In genomic region chr3:58300213-58300612, GRCm38 (mm10) we compare ENCODE assay signal across 23 mouse cellular contexts.
DNase-seq lines count a peak whose midpoint lies in the region; ATAC-seq and TF ChIP-seq lines count a peak whose summit lies in the region.
"Had no signal": no experiment of that assay in that cellular context is flagged by ENCODE, and none has a peak within 500 bp of the region (broad histone marks: within the 10 kb centered on the region; RNA-seq: fewer than 3 reads in every experiment).

No protein-coding gene starts in this region.

- no peak for TF ChIP-seq RAD21 in CH12.LX (IDR thresholded peaks at IDR 0.05; ENCODE audit: low read depth, low read length)

- DNase-seq in liver, adult 2 months (ENCODE audit: extremely low read depth, low read depth, low spot score): peak; percentile 19
- no peak for DNase-seq in liver
- DNase-seq in liver, postnatal 0 days: no peak
- no peak for DNase-seq in liver, embryonic 11.5 days (ENCODE audit: low spot score)
- no peak for DNase-seq in CH12.LX (ENCODE audit: extremely low read depth)
- DNase-seq in adipocyte (ENCODE audit: low spot score): peak; percentile 22
- DNase-seq in spleen, postnatal 14 days (ENCODE audit: low spot score in 2 of 2): no peak
- DNase-seq: adrenal gland, adult 2 months; adrenal gland, adult 8-10 months; adrenal gland, postnatal 10 days; adrenal gland, postnatal 14 days; adrenal gland, postnatal 25 days; adrenal gland, postnatal 36 days; B cell, adult 2 months; cerebellum, adult 11 months; cerebellum, adult 11-12 months; cerebellum, adult 18-20 months; cerebellum, adult 2 months had no signal

- H3K4me2 ChIP-seq in liver, postnatal 0 days (ENCODE audit: low read depth, low read length): no peak overlapping the region
- H3K4me2 ChIP-seq in liver, embryonic 11.5 days: no peak overlapping the region
- peak overlapping the region; percentile 16 for H3K4me2 ChIP-seq in CH12.LX (ENCODE audit: insufficient read depth, low read depth, poor library complexity, severe bottlenecking)
- no peak overlapping the region for H3K4me2 ChIP-seq in heart, embryonic 12.5 days

- dilution Hi-C loops in CH12.LX (cut with MboI; ENCODE audit: extremely low pct_ligation_motif_present, extremely low pct_unique_long_range_greater_than_20kb, low sequenced_read_pairs): no loop called here

- H3K79me2 ChIP-seq in liver, adult 2 months (ENCODE audit: control insufficient read depth, insufficient read depth, low read length): no peaks in the 10 kb centered on the region
- no peaks in the 10 kb centered on the region for H3K79me2 ChIP-seq in CH12.LX (replicated peaks; ENCODE audit: control insufficient read depth, extremely low read depth, insufficient read depth, poor library complexity, severe bottlenecking)

- no peak for ATAC-seq in liver, postnatal 0 days
- ATAC-seq in liver, embryonic 11.5 days (replicated peaks; ENCODE audit: low FRiP score): no peak
- no peak for ATAC-seq in heart, embryonic 12.5 days (ENCODE audit: insufficient number of reproducible peaks, low FRiP score)
- ATAC-seq: activated CD4-positive, CD25-positive, alpha-beta regulatory T cell, adult 4 months; CD4-positive, CD25-positive, alpha-beta regulatory T cell, adult 4 months had no signal

- in situ Hi-C loops in CH12.LX (cut with MboI; ENCODE audit: low pct_ligation_motif_present, low pct_unique_long_range_greater_than_20kb, low sequenced_read_pairs): no loop called here

- no peaks in the 10 kb centered on the region for H3K27me3 ChIP-seq in liver, adult 2 months (ENCODE audit: control insufficient read depth, insufficient read depth, low read length)
- no peaks in the 10 kb centered on the region for H3K27me3 ChIP-seq in liver, postnatal 0 days (ENCODE audit: insufficient read depth, low read length)
- H3K27me3 ChIP-seq in liver, embryonic 11.5 days (replicated peaks; ENCODE audit: control insufficient read depth, insufficient read depth, low read length): no peaks in the 10 kb centered on the region
- H3K27me3 ChIP-seq in CH12.LX (replicated peaks): no peaks in the 10 kb centered on the region
- no peaks in the 10 kb centered on the region for H3K27me3 ChIP-seq in heart, embryonic 12.5 days (replicated peaks)
- H3K27me3 ChIP-seq: Patski had no signal

- no peak for TF ChIP-seq POLR2A in liver, adult 2 months (IDR thresholded peaks at IDR 0.05; ENCODE audit: extremely low read depth, insufficient read depth, low read length)
- no peak for TF ChIP-seq POLR2A in CH12.LX (IDR thresholded peaks at IDR 0.05; ENCODE audit: low read depth, low read length)

- no peak overlapping the region for H3K9ac ChIP-seq in liver, adult 2 months (ENCODE audit: low read depth, low read length)
- H3K9ac ChIP-seq in liver, postnatal 0 days (replicated peaks): no peak overlapping the region
- H3K9ac ChIP-seq in liver, embryonic 11.5 days (ENCODE audit: low read depth, low read length): no peak overlapping the region
- H3K9ac ChIP-seq in CH12.LX (ENCODE audit: insufficient read depth, low read depth): no peak overlapping the region
- H3K9ac ChIP-seq in heart, embryonic 12.5 days: no peak overlapping the region

- WGBS in liver, adult 2 months: 73% methylated on average over 2 of the region's 2 CpGs
- WGBS in liver, postnatal 0 days (ENCODE audit: insufficient replicate concordance): 54% methylated on average over 2 of the region's 2 CpGs
- WGBS in liver, embryonic 11.5 days: 60% methylated on average over 2 of the region's 2 CpGs
- WGBS in heart, embryonic 12.5 days: 68% methylated on average over 2 of the region's 2 CpGs

- no peak for TF ChIP-seq EP300 in liver, postnatal 0 days (IDR thresholded peaks at IDR 0.05; ENCODE audit: low read depth)
- no peak for TF ChIP-seq EP300 in CH12.LX (IDR thresholded peaks at IDR 0.05; ENCODE audit: low read length)

- H3K36me3 ChIP-seq in liver, adult 2 months (ENCODE audit: control insufficient read depth, insufficient read depth, low read length): no peaks in the 10 kb centered on the region
- no peaks in the 10 kb centered on the region for H3K36me3 ChIP-seq in liver, postnatal 0 days (replicated peaks; ENCODE audit: insufficient read depth, low read length)
- H3K36me3 ChIP-seq in liver, embryonic 11.5 days (ENCODE audit: control insufficient read depth, insufficient read depth, low read length): no peaks in the 10 kb centered on the region
- H3K36me3 ChIP-seq in CH12.LX (replicated peaks in 1 of 2; ENCODE audit: control insufficient read depth in 1 of 2, insufficient read depth in 1 of 2, low read length in 1 of 2): no peaks in the 10 kb centered on the region
- no peaks in the 10 kb centered on the region for H3K36me3 ChIP-seq in heart, embryonic 12.5 days
- H3K36me3 ChIP-seq: G1E had no signal

- peaks cover 7% of the 10 kb centered on the region; the same call in 1 of the 2 replicates for H3K4me1 ChIP-seq in liver, adult 2 months (ENCODE audit: control insufficient read depth, insufficient read depth, low read length)
- H3K4me1 ChIP-seq in liver, postnatal 0 days (ENCODE audit: insufficient read depth): 0 out of 2 replicates have a peak, but pooled peaks cover 2% of the 10 kb centered on the region
- H3K4me1 ChIP-seq in liver, embryonic 11.5 days (replicated peaks; ENCODE audit: control insufficient read depth, insufficient read depth, low read length): no peaks in the 10 kb centered on the region
- peaks cover 0 to 3% of the 10 kb centered on the region in 2 experiments; a peak in 2 of 4 replicates for H3K4me1 ChIP-seq in CH12.LX (ENCODE audit: control insufficient read depth in 1 of 2, insufficient read depth in 2 of 2)
- peaks cover 14% of the 10 kb centered on the region; the same call in 1 of the 2 replicates for H3K4me1 ChIP-seq in heart, embryonic 12.5 days (replicated peaks)

- no peak overlapping the region for H3K4me3 ChIP-seq in liver, adult 2 months (ENCODE audit: insufficient read depth, low read depth, low read length)
- no peak overlapping the region for H3K4me3 ChIP-seq in liver, postnatal 0 days (ENCODE audit: low read depth, low read length)
- H3K4me3 ChIP-seq in liver, embryonic 11.5 days (ENCODE audit: low read depth, low read length): no peak overlapping the region
- H3K4me3 ChIP-seq in CH12.LX (replicated peaks in 1 of 3; ENCODE audit: low read depth in 2 of 3, low read length in 2 of 3, poor library complexity in 1 of 3): no peak overlapping the region
- no peak overlapping the region for H3K4me3 ChIP-seq in heart, embryonic 12.5 days

- TF ChIP-seq CTCF in liver, adult 2 months (IDR thresholded peaks at IDR 0.05; ENCODE audit: low read depth, low read length): no peak
- no peak for TF ChIP-seq CTCF in liver, postnatal 0 days (IDR thresholded peaks at IDR 0.05; ENCODE audit: low read depth)
- no peak for TF ChIP-seq CTCF in CH12.LX (conservative IDR thresholded peaks at IDR 0.05 in 1 of 2, IDR thresholded peaks at IDR 0.05 in 1 of 2; ENCODE audit: low read depth in 2 of 2, low read length in 2 of 2)

- H3K9me3 ChIP-seq in liver, postnatal 0 days (ENCODE audit: low read length): no peaks in the 10 kb centered on the region
- H3K9me3 ChIP-seq in liver, embryonic 11.5 days (ENCODE audit: control insufficient read depth, low read length): no peaks in the 10 kb centered on the region
- no peaks in the 10 kb centered on the region for H3K9me3 ChIP-seq in CH12.LX (replicated peaks; ENCODE audit: low read length)
- no peaks in the 10 kb centered on the region for H3K9me3 ChIP-seq in heart, embryonic 12.5 days (replicated peaks)
- H3K9me3 ChIP-seq: G1E had no signal

- no peak overlapping the region for H3K27ac ChIP-seq in liver, adult 2 months (replicated peaks; ENCODE audit: insufficient read depth, low read depth, low read length)
- peak overlapping the region; percentile 87 for H3K27ac ChIP-seq in liver, postnatal 0 days (ENCODE audit: low read depth)
- H3K27ac ChIP-seq in liver, embryonic 11.5 days (ENCODE audit: low read depth, low read length): no peak overlapping the region
- H3K27ac ChIP-seq in CH12.LX (ENCODE audit: insufficient read depth, low read depth): no peak overlapping the region
- no peak overlapping the region for H3K27ac ChIP-seq in heart, embryonic 12.5 days (ENCODE audit: poor library complexity, severe bottlenecking)

TF ChIP-seq in CH12.LX, 34 proteins besides CTCF, POLR2A, EP300 and RAD21:
- TF ChIP-seq BHLHE40 (IDR thresholded peaks at IDR 0.05; ENCODE audit: low read depth, low read length) (peak; percentile 90), IRF4 (IDR thresholded peaks at IDR 0.05; ENCODE audit: low read depth, low read length) (peak; percentile 57; the same call in 1 of the 2 replicates), CHD1 (IDR thresholded peaks at IDR 0.05; ENCODE audit: low read depth, low read length) (peak; percentile 65; the same call in 1 of the 2 replicates), TBP (conservative IDR thresholded peaks at IDR 0.05; ENCODE audit: low read depth, low read length) (no peak), MAX (IDR thresholded peaks at IDR 0.05; ENCODE audit: low read length) (peak; percentile 51; the same call in 1 of the 2 replicates)

Comparison
In these comparisons a context has a peak if more than half of its experiments do, and no peak if none do; other contexts are left out.
1. DNase-seq: peak in liver, adult 2 months (single experiment) and adipocyte (single experiment); none in liver (single experiment), liver, postnatal 0 days (single experiment), liver, embryonic 11.5 days (single experiment), CH12.LX (single experiment) and spleen, postnatal 14 days (0 of 2).